Mouse (Mus musculus) thymus, adult 2 months (tissue): ENCODE measurements around the gene Ran. TPM values are rescaled to one million over a fixed set of nuclear protein-coding genes. Genes with fewer than 3 reads are reported as not detected.

Source experiments
- DNase-seq: peaks from one replicate; pipeline ENCODE4 v3.0.0; 2021
- H3K27ac ChIP-seq: fragments of 200-500 bp; 2 replicates; pipeline ENCODE4 v1.5.1; 2012; ENCODE audit warnings: low read length, control low read depth; ENCODE audit not compliant: control insufficient read depth, insufficient read depth
- H3K27me3 ChIP-seq: fragments of 200-500 bp; 2 replicates; pipeline ENCODE4 v1.6.1; 2012; ENCODE audit warnings: mild to moderate bottlenecking, low read length, moderate library complexity, mixed read lengths; ENCODE audit not compliant: control insufficient read depth, insufficient read depth
- H3K36me3 ChIP-seq: fragments of 200-500 bp; 2 replicates; pipeline ENCODE4 v1.6.1; 2012; ENCODE audit warnings: mild to moderate bottlenecking, low read length, moderate library complexity; ENCODE audit not compliant: control insufficient read depth, insufficient read depth
- H3K4me1 ChIP-seq: fragments of 200-500 bp; replicated peaks from 2 replicates; pipeline ENCODE4 v1.6.1; 2012; ENCODE audit warnings: low read length; ENCODE audit not compliant: control insufficient read depth, insufficient read depth
- H3K4me3 ChIP-seq: fragments of 200-500 bp; 2 replicates; pipeline ENCODE4 v1.5.1; 2012; ENCODE audit warnings: mild to moderate bottlenecking, low read length, control low read depth, moderate library complexity; ENCODE audit not compliant: control insufficient read depth, insufficient read depth
- CTCF ChIP-seq: fragments of 200-500 bp; IDR thresholded peaks from 2 replicates; pipeline ENCODE4 v1.5.1; 2012; ENCODE audit warnings: mild to moderate bottlenecking, control low read depth, low read length, moderate library complexity, borderline replicate concordance; ENCODE audit not compliant: control insufficient read depth, poor library complexity, insufficient read depth; ENCODE audit errors: extremely low read depth
- POLR2A ChIP-seq: fragments of 200-500 bp; IDR thresholded peaks from 2 replicates; pipeline ENCODE4 v1.6.1; 2012; ENCODE audit warnings: mild to moderate bottlenecking, low read length, control low read depth, moderate library complexity; ENCODE audit not compliant: control insufficient read depth, poor library complexity, insufficient read depth; ENCODE audit errors: extremely low read depth
- WGBS: fragments of 180-500 bp; shearing (Covaris S2); methylation state at CpG from one replicate; pipeline ENCODE4 v1.1.7; 2018; 5-methylcytosine and 5-hydroxymethylcytosine counted together
- polyA plus RNA-seq: library from polyadenylated mRNA; depleted of rRNA; stranded (reverse); fragments of >200 nt; gene quantifications from 2 replicates; pipeline ENCODE4 v1.2.3, GENCODE M21; 2012

The Ran gene
- polyA plus RNA-seq, 1 experiment: 145 TPM

DNA sequence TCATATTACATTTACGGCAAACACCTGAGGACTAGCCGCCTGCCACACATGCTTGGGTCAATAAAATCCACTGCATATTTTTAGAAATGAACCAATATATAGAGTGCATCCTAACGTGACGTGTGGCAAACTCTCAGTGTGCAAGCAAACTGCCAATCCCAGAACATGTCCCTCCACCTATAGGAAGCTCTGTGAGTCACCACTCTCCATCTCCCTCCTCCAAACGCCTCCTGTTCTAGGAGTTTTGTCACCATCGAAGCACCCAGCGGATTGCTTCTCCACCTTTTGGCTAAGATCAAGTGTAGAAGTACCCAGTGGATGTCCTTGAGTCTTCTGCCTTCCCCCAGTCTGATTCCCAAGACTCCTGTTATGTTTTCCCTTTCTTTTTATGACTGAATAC, 17.9 kb downstream of the Ran start:
- no peak overlapping the region for H3K4me3 ChIP-seq
- H3K4me1 ChIP-seq: no peaks in the 10 kb centered on the region
- no peak for DNase-seq
- H3K27ac ChIP-seq: no peak overlapping the region
- H3K27me3 ChIP-seq: no peaks in the 10 kb centered on the region
- no peaks in the 10 kb centered on the region for H3K36me3 ChIP-seq
- 86% methylated on average over 7 of the region's 7 CpGs for WGBS
- TF ChIP-seq POLR2A: no peak
- no peak for TF ChIP-seq CTCF

GRCm38 (mm10) chr5:129045641-129046580, 26.0 kb downstream of the Ran start:
- Histone ChIP-seq H3K36me3 (no peaks in the 10 kb centered on the region), H3K4me3 (no peak overlapping the region), H3K27me3 (no peaks in the 10 kb centered on the region), H3K4me1 (no peaks in the 10 kb centered on the region), H3K27ac (no peak overlapping the region)
- peak; percentile 19 for DNase-seq
- TF ChIP-seq CTCF: no peak
- no peak for TF ChIP-seq POLR2A
- WGBS: 71% methylated on average over 26 of the region's 26 CpGs

DNA sequence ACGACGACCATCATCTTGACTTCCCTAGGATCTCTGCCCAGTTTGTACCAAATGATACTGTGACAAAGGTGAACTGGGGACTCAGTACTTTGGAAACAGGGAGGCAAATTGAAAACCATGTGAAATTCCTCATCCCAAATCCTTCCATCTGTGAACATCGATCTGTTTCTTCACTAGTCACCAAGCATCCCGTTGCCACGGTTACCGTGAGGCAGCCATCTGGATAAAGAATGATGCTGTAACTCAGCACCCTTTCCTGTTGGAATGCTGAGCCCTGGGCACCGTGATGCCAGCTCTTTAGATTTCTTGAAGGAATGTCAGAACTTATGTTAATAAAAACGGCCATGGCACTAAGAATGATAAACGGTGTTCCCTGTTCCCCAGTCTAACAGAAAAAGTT, 29.5 kb downstream of the Ran start:
- no peak overlapping the region for H3K4me3 ChIP-seq
- 88% methylated on average over 9 of the region's 9 CpGs for WGBS
- DNase-seq: no peak
- no peaks in the 10 kb centered on the region for H3K36me3 ChIP-seq
- TF ChIP-seq POLR2A (no peak), CTCF (no peak)
- no peaks in the 10 kb centered on the region for H3K27me3 ChIP-seq
- no peaks in the 10 kb centered on the region for H3K4me1 ChIP-seq
- no peak overlapping the region for H3K27ac ChIP-seq

- Histone ChIP-seq H3K4me3 (no peak overlapping the region), H3K4me1 (no peaks in the 10 kb centered on the region), H3K36me3 (no peaks in the 10 kb centered on the region), H3K27me3 (no peaks in the 10 kb centered on the region), H3K27ac (no peak overlapping the region)
- TF ChIP-seq POLR2A (no peak), CTCF (no peak)
- WGBS: 81% methylated on average over 3 of the region's 3 CpGs
- no peak for DNase-seq
These were observed 32.0 kb downstream of the Ran start for GRCm38 (mm10) chr5:129051910-129052309.

GRCm38 (mm10) chr5:129052636-129053355, 32.9 kb downstream of the Ran start:
- no peak overlapping the region for H3K27ac ChIP-seq
- no peaks in the 10 kb centered on the region for H3K36me3 ChIP-seq
- DNase-seq: no peak
- H3K4me3 ChIP-seq: no peak overlapping the region
- H3K27me3 ChIP-seq: no peaks in the 10 kb centered on the region
- WGBS: 61% methylated on average over 20 of the region's 20 CpGs
- H3K4me1 ChIP-seq: no peaks in the 10 kb centered on the region
- no peak for TF ChIP-seq POLR2A
- TF ChIP-seq CTCF: no peak

DNA sequence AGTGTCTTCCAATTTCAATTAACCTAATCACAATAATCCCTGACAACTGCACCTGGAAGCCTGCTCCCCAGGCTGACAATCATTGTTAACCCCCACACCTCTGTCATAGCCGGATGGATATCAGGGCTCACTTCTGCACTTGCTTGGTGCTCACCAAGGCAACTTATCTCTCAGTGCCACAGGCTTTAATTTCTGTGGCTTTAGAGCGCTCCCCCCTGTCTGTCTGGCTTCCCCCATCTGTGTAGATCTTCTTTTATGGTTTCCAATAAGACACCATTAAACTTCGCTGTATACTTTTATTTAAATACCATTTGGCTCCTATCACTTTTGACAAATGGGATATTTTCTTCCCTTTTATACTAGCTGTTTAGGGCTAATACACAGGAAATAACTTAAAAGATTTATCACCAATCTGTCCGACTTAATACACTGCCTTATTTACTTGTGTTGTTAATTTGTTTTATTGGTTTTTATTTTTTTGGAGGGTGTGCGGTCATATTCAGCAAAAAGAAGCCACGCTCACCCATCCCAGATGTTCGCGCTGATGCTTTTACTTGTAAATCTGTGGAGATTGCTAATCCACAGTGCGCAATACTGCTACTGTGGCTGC, 34.9 kb downstream of the Ran start:
- Histone ChIP-seq H3K27me3 (no peaks in the 10 kb centered on the region), H3K27ac (no peak overlapping the region), H3K4me1 (no peaks in the 10 kb centered on the region), H3K36me3 (no peaks in the 10 kb centered on the region), H3K4me3 (no peak overlapping the region)
- TF ChIP-seq CTCF (no peak), POLR2A (no peak)
- DNase-seq: no peak
- WGBS: 80% methylated on average over 9 of the region's 9 CpGs
